Mouse (Mus musculus) C2C12 (cell line): ENCODE measurements around the gene Fam172a.

Experiments
- CEBPB ChIP-seq: IDR thresholded peaks from one replicate; pipeline ENCODE4 v1.6.1; 2011; ENCODE audit warnings: low read depth, mild to moderate bottlenecking, control low read depth, moderate library complexity
- CTCF ChIP-seq: IDR thresholded peaks from one replicate; pipeline ENCODE4 v1.5.1; 2011; ENCODE audit not compliant: control insufficient read depth, insufficient read depth, insufficient read length
- FOSL1 ChIP-seq: IDR thresholded peaks from one replicate; pipeline ENCODE4 v1.8.0; 2011; ENCODE audit warnings: mild to moderate bottlenecking, low read length; ENCODE audit not compliant: poor library complexity, insufficient read depth, severe bottlenecking
- MAX ChIP-seq: IDR thresholded peaks from one replicate; pipeline ENCODE4 v1.6.1; 2011; ENCODE audit warnings: mild to moderate bottlenecking, control low read depth
- MYOD1 ChIP-seq: IDR thresholded peaks from one replicate; pipeline ENCODE4 v1.6.1; 2011; ENCODE audit warnings: low read depth; ENCODE audit not compliant: control insufficient read depth, insufficient read length
- MYOG ChIP-seq: IDR thresholded peaks from one replicate; pipeline ENCODE4 v1.6.1; 2011; ENCODE audit not compliant: control insufficient read depth, insufficient read length; ENCODE audit errors: extremely low read depth
- USF1 ChIP-seq: IDR thresholded peaks from one replicate; pipeline ENCODE4 v1.6.1; 2011; ENCODE audit warnings: low read depth, mild to moderate bottlenecking, control low read depth, moderate library complexity

DNA sequence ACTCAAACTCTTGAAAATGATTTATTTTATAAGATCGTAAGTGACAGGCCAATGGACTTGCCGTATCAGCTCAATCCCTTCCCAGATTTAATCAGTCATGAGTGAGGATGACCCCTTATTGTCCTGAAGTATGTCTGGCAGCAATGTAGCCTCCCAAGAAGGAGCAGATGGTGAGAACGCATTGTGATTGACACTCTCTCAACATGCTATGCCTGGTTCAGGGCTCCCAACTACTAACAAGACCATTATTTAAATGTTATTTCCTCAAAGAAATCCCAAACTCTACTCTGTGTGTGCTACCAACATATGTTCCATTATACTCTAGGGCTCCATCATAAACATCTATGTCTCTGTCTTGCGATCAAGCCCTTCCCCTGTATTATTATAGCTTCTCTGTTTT is 412.1 kb downstream of the Fam172a start:
- no peak for TF ChIP-seq CTCF
- no peak for TF ChIP-seq MAX
- no peak for TF ChIP-seq USF1
- no peak for TF ChIP-seq MYOG
- TF ChIP-seq CEBPB: no peak
- TF ChIP-seq MYOD1: no peak
- no peak for TF ChIP-seq FOSL1
